Mouse (Mus musculus): Measurements from ENCODE around the gene Tfap2c.

The Tfap2c gene

GRCm38 (mm10) chr2:172607710-172608109 lies 58.3 kb downstream of the Tfap2c start:
- no peak for DNase-seq (ENCODE audit: low read depth in 2 of 2, low spot score in 2 of 2)

Measured in CD8-positive naive resting alpha-beta T cell, adult 2 months (primary cell).